Mouse (Mus musculus): ENCODE data around the gene Ffar4.

Gene Ffar4

GRCm38 (mm10) chr19:38107871-38108270 is 11.0 kb downstream of the Ffar4 start:
- no peak for DNase-seq (ENCODE audit: low spot score)

DNA sequence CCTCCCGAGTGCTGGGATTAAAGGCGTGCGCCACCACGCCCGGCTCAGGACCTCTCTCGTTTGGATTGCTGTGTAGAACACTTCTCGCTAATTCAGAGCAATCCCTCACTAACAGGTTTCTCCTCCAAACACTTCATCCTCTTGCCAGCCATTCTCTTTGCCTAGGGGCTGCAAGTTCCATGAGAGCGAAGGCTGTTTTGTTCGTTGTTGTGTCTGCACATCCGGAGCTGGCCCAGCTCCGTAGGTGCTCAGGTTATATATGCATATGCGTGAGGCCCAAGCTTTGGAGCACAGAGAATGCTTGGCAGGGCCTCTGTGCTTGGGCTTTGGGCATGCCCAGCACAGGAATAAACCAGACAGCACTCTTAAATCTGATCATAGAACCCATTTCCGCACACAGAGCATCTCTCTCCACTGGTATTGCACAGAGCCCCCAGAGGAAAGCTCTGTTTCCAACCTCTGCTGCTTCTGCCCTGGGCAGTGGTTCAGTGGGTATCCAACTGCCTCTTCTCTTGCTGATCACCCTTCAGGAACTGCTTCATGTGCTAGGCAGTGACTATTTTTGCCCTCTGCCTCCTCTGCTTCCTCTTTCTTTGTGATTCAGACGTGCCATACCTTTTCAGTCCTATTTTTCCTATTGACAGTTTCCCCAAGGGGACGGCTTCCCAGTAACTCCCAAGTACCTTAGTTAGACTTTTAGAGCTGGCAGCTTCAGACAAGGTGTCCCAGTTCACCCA is 12.8 kb downstream of the Ffar4 start:
- no peak for DNase-seq (ENCODE audit: low spot score)

- no peak for DNase-seq (ENCODE audit: low spot score)
Observed at GRCm38 (mm10) chr19:38111056-38111455, 14.2 kb downstream of the Ffar4 start.

- DNase-seq (ENCODE audit: low spot score), result no peak
Observed at GRCm38 (mm10) chr19:38112575-38112974, 15.7 kb downstream of the Ffar4 start.

GRCm38 (mm10) chr19:38114834-38115491 is 18.1 kb downstream of the Ffar4 start:
- DNase-seq (ENCODE audit: low spot score), result no peak

GRCm38 (mm10) chr19:38120123-38120760 is 23.4 kb downstream of the Ffar4 start:
- DNase-seq (ENCODE audit: low spot score), result no peak

DNA sequence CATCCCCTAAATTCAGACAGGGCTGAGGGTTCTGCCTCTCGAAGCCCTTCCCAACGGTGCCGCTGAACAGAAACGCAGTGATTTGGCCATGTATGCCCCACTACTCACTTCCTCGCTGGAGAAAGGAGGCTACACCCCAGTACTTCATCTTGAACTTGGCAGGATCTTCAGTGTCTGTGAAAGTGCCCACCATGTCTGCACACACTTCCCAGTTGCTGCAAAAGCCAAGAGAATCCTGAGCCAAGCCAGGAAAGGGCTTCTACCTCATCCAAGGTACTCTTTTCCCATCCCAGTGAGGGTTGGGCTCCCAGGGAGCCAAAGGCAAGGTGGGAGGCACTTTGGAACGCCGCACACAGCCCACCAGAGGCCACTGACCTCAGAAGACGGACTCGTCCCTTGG is 27.1 kb downstream of the Ffar4 start:
- no peak for DNase-seq (ENCODE audit: low spot score)

DNA sequence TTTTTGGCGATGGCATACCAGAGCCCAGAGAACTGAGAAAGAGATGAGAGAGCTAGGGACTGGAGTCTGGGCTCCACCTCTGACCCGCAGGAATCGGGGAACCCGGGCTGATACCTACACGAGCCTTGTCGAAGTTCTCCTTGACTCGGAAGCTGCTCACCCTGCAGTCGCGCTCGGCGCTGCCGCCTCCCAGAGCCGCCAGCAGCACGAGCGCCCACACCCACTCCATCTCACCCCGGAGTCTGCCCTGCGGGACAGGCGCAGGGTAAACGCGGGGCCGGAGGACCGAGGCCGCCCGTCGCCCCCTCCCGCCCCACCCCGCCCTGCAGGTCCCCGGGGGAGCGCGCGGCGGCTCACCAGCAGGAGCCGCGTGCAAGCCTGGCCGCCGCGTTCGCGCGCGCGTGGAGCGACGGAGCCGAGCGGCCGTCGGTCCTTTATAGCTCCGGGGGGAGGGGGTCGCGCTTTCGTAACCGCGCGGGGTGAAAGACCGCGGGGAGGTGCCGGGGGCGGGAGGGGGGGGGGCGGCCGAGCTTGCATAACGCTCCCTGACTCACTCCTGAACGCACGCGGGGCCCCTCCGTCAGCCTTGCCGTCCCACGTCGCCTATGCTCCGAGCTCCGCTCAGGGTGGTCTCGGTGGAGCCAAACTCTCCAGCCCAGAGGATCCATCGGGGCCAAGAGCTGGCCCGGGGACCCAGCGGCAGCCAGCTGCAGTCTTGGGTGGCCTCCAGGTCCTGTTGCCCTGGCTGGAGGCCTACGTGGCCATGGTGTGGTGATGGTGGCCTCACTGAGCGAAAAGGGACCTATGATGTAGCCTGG is 27.7 kb downstream of the Ffar4 start:
- DNase-seq (ENCODE audit: low spot score), result peak; percentile 58

DNA sequence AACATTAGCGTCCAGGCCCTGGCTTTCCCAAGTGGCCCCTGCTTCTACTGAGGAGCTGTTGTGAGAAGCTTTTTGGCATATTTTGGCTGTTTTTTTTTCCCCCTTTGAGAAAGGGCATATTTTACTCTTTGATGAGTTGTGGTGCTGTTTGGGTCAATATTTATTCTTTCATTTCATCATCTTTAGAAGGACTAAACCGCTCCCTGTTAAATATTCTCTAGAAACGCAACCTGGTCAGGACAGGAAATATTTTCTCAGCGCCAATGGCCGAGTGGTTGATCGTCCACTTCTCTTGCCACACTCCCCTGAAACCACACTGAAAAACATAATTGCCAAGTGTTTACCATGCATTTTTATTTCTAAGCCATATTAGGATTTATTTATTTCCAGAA is 28.3 kb downstream of the Ffar4 start, which contains the start of gene Rbp4:
Gene Rbp4 (minus strand): TSS at position 63 of the 392 bp plus-strand sequence.
- no peak for DNase-seq (ENCODE audit: low spot score)

GRCm38 (mm10) chr19:38126656-38127055 is 29.8 kb downstream of the Ffar4 start:
- no peak for DNase-seq (ENCODE audit: low spot score)

GRCm38 (mm10) chr19:38132481-38132880 is 35.6 kb downstream of the Ffar4 start, which contains the start of gene Pde6c:
Gene Pde6c (plus strand): TSS chr19:38132781.
- no peak for DNase-seq (ENCODE audit: low spot score)

- no peak for DNase-seq (ENCODE audit: low spot score)
Observed at GRCm38 (mm10) chr19:38133986-38134385, 37.1 kb downstream of the Ffar4 start.

- no peak for DNase-seq (ENCODE audit: low spot score)
Observed at GRCm38 (mm10) chr19:38134806-38135205, 37.9 kb downstream of the Ffar4 start.

- DNase-seq (ENCODE audit: low spot score), result no peak
Observed at GRCm38 (mm10) chr19:38143540-38144271, 46.8 kb downstream of the Ffar4 start.

- no peak for DNase-seq (ENCODE audit: low spot score)
Observed at GRCm38 (mm10) chr19:38156243-38156642, 59.4 kb downstream of the Ffar4 start.

- no peak for DNase-seq (ENCODE audit: low spot score)
Observed at GRCm38 (mm10) chr19:38161648-38162354, 64.9 kb downstream of the Ffar4 start.

Measured in testis, postnatal 10 days (tissue).